Mouse (Mus musculus) spleen, adult 2 months (tissue): ENCODE measurements around the gene Rassf5.

Experiments used
- CTCF ChIP-seq: fragments of 200-500 bp; IDR thresholded peaks from 2 replicates; pipeline ENCODE4 v1.5.1; 2011; ENCODE audit warnings: mild to moderate bottlenecking, inconsistent platforms; ENCODE audit not compliant: insufficient read depth, insufficient read length, insufficient replicate concordance; ENCODE audit errors: extremely low read depth
- POLR2A ChIP-seq: fragments of 200-500 bp; IDR thresholded peaks from 2 replicates; pipeline ENCODE4 v1.6.1; 2011; ENCODE audit warnings: low read depth, low read length, inconsistent platforms

DNA sequence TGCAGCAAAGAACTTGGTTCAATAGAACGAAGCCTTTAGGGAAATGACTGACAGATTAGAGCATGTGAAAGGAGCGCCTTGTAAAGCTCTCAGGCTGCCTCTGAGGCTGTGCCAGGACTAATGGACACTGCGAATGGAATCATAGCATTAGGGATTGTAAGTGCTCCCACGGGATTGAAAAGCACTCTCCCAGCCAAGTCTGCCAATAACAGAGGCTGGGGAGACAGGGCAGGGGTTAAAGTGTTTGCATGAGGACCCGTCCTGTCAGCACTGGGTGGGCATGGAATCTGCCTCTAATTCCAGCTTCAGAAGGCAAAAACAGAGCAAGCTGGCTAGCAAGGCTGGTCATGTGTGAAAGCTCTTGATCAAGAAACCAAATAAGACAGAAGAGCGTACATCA, 110.8 kb downstream of the Rassf5 start:
- no peak for TF ChIP-seq CTCF
- no peak for TF ChIP-seq POLR2A
